In genomic region chr8:79711064-79711961, GRCm38 (mm10) we compare ENCODE assay signal across 8 mouse cellular contexts. TPM values are rescaled to one million over a fixed set of nuclear protein-coding genes. Genes with fewer than 3 reads are reported as not detected.
DNase-seq lines count a peak whose midpoint lies in the region; ATAC-seq and TF ChIP-seq lines count a peak whose summit lies in the region.

Gene Abce1, minus strand, starts transcription at chr8:79711740.
Gene Anapc10, plus strand, starts transcription at chr8:79711820.

- peak; percentile 94 for ATAC-seq in erythroid progenitor cell, adult 5-6 weeks (replicated peaks; ENCODE audit: low FRiP score, poor library complexity, severe bottlenecking)
- ATAC-seq in heart, embryonic 12.5 days (ENCODE audit: insufficient number of reproducible peaks, low FRiP score): peak; percentile 100
- ATAC-seq in kidney, postnatal 0 days (replicated peaks; ENCODE audit: low FRiP score, low read depth): peak; percentile 99
- peak; percentile 96 for ATAC-seq in liver, embryonic 11.5 days (replicated peaks; ENCODE audit: low FRiP score)
- peak; percentile 100 for ATAC-seq in stomach, embryonic 14.5 days (ENCODE audit: insufficient number of reproducible peaks, insufficient read depth, low FRiP score, low read depth)

- peak within 1 kb of the TSS; percentile 99 for H3K4me3 ChIP-seq in heart, embryonic 12.5 days
- H3K4me3 ChIP-seq in kidney, postnatal 0 days (replicated peaks; ENCODE audit: low read depth, low read length): peak within 1 kb of the TSS; percentile 94
- peak within 1 kb of the TSS; percentile 96 for H3K4me3 ChIP-seq in liver, embryonic 11.5 days (ENCODE audit: low read depth, low read length)
- peak within 1 kb of the TSS; percentile 97 for H3K4me3 ChIP-seq in stomach, embryonic 14.5 days (ENCODE audit: low read depth, low read length)

- under 1% methylated on average over 73 of the region's 73 CpGs for WGBS in heart, embryonic 12.5 days
- WGBS in kidney, postnatal 0 days: under 1% methylated on average over 73 of the region's 73 CpGs
- under 1% methylated on average over 73 of the region's 73 CpGs for WGBS in liver, embryonic 11.5 days
- whole genome bisulfite sequencing in stomach, embryonic 14.5 days: 0% methylated on average over 73 of the region's 73 CpGs

- H3K36me3 ChIP-seq in heart, embryonic 12.5 days: peaks cover 24% of the 10 kb centered on the region
- H3K36me3 ChIP-seq in kidney, postnatal 0 days (ENCODE audit: insufficient read depth, low read length): peaks cover 5% of the 10 kb centered on the region; the same call in 1 of the 2 replicates
- peaks cover 4% of the 10 kb centered on the region for H3K36me3 ChIP-seq in liver, embryonic 11.5 days (ENCODE audit: control insufficient read depth, insufficient read depth, low read length)
- peaks cover 16% of the 10 kb centered on the region for H3K36me3 ChIP-seq in stomach, embryonic 14.5 days (ENCODE audit: control insufficient read depth, insufficient read depth, low read length)

- DNase-seq in CD4-positive helper T cell, adult 2 months (ENCODE audit: low read depth, low spot score): peak; percentile 99
- DNase-seq in brain, embryonic 18.5 days (ENCODE audit: low read depth, low spot score): peak; percentile 94
- DNase-seq in kidney, postnatal 0 days (ENCODE audit: low spot score): peak; percentile 99
- DNase-seq in liver, embryonic 11.5 days (ENCODE audit: low spot score): peak; percentile 96
- peak; percentile 100 for DNase-seq in naive thymus-derived CD4-positive, alpha-beta T cell, adult 2 months (ENCODE audit: low read depth)

- peak within 1 kb of the TSS; percentile 96 for H3K9ac ChIP-seq in heart, embryonic 12.5 days
- peak within 1 kb of the TSS; percentile 88 for H3K9ac ChIP-seq in kidney, postnatal 0 days (ENCODE audit: low read depth, low read length)
- H3K9ac ChIP-seq in liver, embryonic 11.5 days (ENCODE audit: low read depth, low read length): peak within 1 kb of the TSS; percentile 95
- H3K9ac ChIP-seq in stomach, embryonic 14.5 days (replicated peaks; ENCODE audit: low read depth, low read length): peak within 1 kb of the TSS; percentile 87

- H3K4me1 ChIP-seq in heart, embryonic 12.5 days (replicated peaks): peaks cover 7% of the 10 kb centered on the region
- no peaks in the 10 kb centered on the region for H3K4me1 ChIP-seq in kidney, postnatal 0 days (replicated peaks; ENCODE audit: insufficient read depth, low read length)
- peaks cover 3% of the 10 kb centered on the region; the same call in 1 of the 2 replicates for H3K4me1 ChIP-seq in liver, embryonic 11.5 days (replicated peaks; ENCODE audit: control insufficient read depth, insufficient read depth, low read length)
- H3K4me1 ChIP-seq in stomach, embryonic 14.5 days (ENCODE audit: control insufficient read depth, insufficient read depth, low read length): peaks cover 5% of the 10 kb centered on the region; the same call in 1 of the 2 replicates

- no peaks in the 10 kb centered on the region for H3K9me3 ChIP-seq in heart, embryonic 12.5 days (replicated peaks)
- H3K9me3 ChIP-seq in kidney, postnatal 0 days (replicated peaks; ENCODE audit: low read length): no peaks in the 10 kb centered on the region
- H3K9me3 ChIP-seq in liver, embryonic 11.5 days (ENCODE audit: control insufficient read depth, low read length): no peaks in the 10 kb centered on the region
- H3K9me3 ChIP-seq in stomach, embryonic 14.5 days (ENCODE audit: control insufficient read depth, low read depth, low read length): no peaks in the 10 kb centered on the region

- TF ChIP-seq CTCF in kidney, postnatal 0 days (IDR thresholded peaks at IDR 0.05; ENCODE audit: low read depth): no peak

- H3K27me3 ChIP-seq in heart, embryonic 12.5 days (replicated peaks): no peaks in the 10 kb centered on the region
- no peaks in the 10 kb centered on the region for H3K27me3 ChIP-seq in kidney, postnatal 0 days (ENCODE audit: insufficient read depth, low read length)
- H3K27me3 ChIP-seq in liver, embryonic 11.5 days (replicated peaks; ENCODE audit: control insufficient read depth, insufficient read depth, low read length): no peaks in the 10 kb centered on the region
- H3K27me3 ChIP-seq in stomach, embryonic 14.5 days (ENCODE audit: control insufficient read depth, insufficient read depth, low read length): no peaks in the 10 kb centered on the region

- peak within 1 kb of the TSS; percentile 73 for H3K27ac ChIP-seq in heart, embryonic 12.5 days (ENCODE audit: poor library complexity, severe bottlenecking)
- peak within 1 kb of the TSS; percentile 92 for H3K27ac ChIP-seq in kidney, postnatal 0 days
- H3K27ac ChIP-seq in liver, embryonic 11.5 days (ENCODE audit: low read depth, low read length): peak within 1 kb of the TSS; percentile 83
- H3K27ac ChIP-seq in stomach, embryonic 14.5 days (ENCODE audit: low read length): peak within 1 kb of the TSS; percentile 71

- peak within 1 kb of the TSS; percentile 83 for H3K4me2 ChIP-seq in heart, embryonic 12.5 days
- H3K4me2 ChIP-seq in kidney, postnatal 0 days (ENCODE audit: low read length): peak within 1 kb of the TSS; percentile 79
- peak within 1 kb of the TSS; percentile 80 for H3K4me2 ChIP-seq in liver, embryonic 11.5 days
- H3K4me2 ChIP-seq in stomach, embryonic 14.5 days (replicated peaks; ENCODE audit: low read depth, low read length): peak within 1 kb of the TSS; percentile 72

RNA-seq across cellular contexts. Expression of gene Abce1, which starts in this region (rescaled TPM):
- total RNA-seq in erythroid progenitor cell, adult 5-6 weeks (2015; ENCODE audit: low replicate concordance): 46.9 and 53.7 TPM in 2 replicates
- total RNA-seq in erythroid progenitor cell, adult 5-6 weeks (2017; ENCODE audit: low replicate concordance): 36.1 and 43.4 TPM in 2 replicates
- polyA plus RNA-seq in heart, embryonic 12.5 days (2016; fragmentation: Nextera tagmentation; extraction: Ambion mirVana): 95.6 and 98.2 TPM in 2 replicates
- polyA plus RNA-seq in kidney, postnatal 0 days (2015; fragmentation: Nextera tagmentation; extraction: Ambion mirVana): 62.7 and 69.8 TPM in 2 replicates
- polyA plus RNA-seq in liver, embryonic 11.5 days (2014; fragmentation: Nextera tagmentation; extraction: Ambion mirVana): 182 and 202 TPM in 2 replicates
- polyA plus RNA-seq in stomach, embryonic 14.5 days (2014; fragmentation: Nextera tagmentation; extraction: Ambion mirVana): 99.4 and 110 TPM in 2 replicates

RNA-seq across cellular contexts. Expression of gene Anapc10, which starts in this region (rescaled TPM):
- total RNA-seq in erythroid progenitor cell, adult 5-6 weeks (2015; ENCODE audit: low replicate concordance): 7.2 and 9.6 TPM in 2 replicates
- 2.1 and 6.2 TPM in 2 replicates for total RNA-seq in erythroid progenitor cell, adult 5-6 weeks (2017; ENCODE audit: low replicate concordance)
- polyA plus RNA-seq in heart, embryonic 12.5 days (2016; fragmentation: Nextera tagmentation; extraction: Ambion mirVana): 26.0 and 27.0 TPM in 2 replicates
- 47.4 and 49.5 TPM in 2 replicates for polyA plus RNA-seq in kidney, postnatal 0 days (2015; fragmentation: Nextera tagmentation; extraction: Ambion mirVana)
- polyA plus RNA-seq in liver, embryonic 11.5 days (2014; fragmentation: Nextera tagmentation; extraction: Ambion mirVana): 31.4 and 34.7 TPM in 2 replicates
- polyA plus RNA-seq in stomach, embryonic 14.5 days (2014; fragmentation: Nextera tagmentation; extraction: Ambion mirVana): 34.3 and 39.7 TPM in 2 replicates

Comparison
In these comparisons a context has a peak if more than half of its experiments do, and no peak if none do; other contexts are left out.
1. Peak in every context shown above with its lines: DNase-seq, ATAC-seq, H3K4me3 ChIP-seq and H3K27ac ChIP-seq.